Mouse (Mus musculus) ovary, postnatal 14 days (tissue): Measurements from ENCODE around the gene Chrnb1.

ENCODE experiments used
- DNase-seq: peaks from one replicate; pipeline ENCODE4 v3.0.0; 2022; ENCODE audit warnings: low spot score

The Chrnb1 gene

GRCm38 (mm10) chr11:69804652-69804940 lies 8.9 kb upstream of the Chrnb1 start:
- no peak for DNase-seq

DNA sequence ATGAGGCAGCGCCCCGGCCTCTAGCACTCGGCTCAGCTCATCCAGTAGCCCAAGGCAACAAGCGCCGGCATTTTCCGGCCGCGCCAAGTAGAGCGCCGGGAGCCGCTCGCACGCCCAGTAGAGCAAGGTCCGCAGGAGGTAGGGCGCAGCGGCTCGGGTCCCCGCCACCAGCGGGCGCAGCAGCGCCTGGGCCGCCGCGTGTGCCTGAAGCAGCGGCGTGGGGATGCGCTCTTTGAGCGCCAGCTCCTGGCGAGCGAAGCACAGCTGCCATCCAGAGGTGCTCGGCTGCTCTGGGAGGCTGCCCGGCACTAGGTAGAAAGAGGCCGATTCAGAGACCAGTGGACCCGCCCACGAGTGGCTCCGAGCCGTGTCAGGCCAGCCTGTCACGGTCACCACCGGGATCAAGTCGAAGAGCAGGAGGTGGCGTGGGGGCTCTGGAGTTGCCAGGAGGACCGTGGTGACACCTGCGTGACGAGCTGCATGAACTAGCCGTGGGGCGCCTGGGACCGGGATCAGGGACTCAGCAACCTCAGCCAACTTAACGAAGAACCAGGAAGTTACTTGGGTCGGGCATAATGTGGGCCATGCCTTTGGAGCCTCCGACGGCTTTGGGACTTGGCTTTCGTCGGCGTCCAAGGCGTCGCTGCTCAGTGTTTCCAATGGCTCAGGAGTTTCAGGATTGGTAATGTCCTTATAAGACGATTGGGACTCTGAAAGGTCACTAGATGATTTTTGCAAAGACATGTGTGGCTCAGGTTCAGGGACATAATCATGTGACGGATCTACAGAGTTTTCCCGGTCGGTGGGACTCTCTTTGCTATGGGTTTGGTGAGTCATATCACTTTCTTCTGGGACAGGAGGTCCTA lies 8.3 kb upstream of the Chrnb1 start:
- peak; percentile 64 for DNase-seq

- no peak for DNase-seq
These were observed 7.6 kb upstream of the Chrnb1 start for GRCm38 (mm10) chr11:69803328-69803727.

- peak; percentile 79 for DNase-seq
These were observed 6.9 kb upstream of the Chrnb1 start for GRCm38 (mm10) chr11:69802648-69803105.

DNA sequence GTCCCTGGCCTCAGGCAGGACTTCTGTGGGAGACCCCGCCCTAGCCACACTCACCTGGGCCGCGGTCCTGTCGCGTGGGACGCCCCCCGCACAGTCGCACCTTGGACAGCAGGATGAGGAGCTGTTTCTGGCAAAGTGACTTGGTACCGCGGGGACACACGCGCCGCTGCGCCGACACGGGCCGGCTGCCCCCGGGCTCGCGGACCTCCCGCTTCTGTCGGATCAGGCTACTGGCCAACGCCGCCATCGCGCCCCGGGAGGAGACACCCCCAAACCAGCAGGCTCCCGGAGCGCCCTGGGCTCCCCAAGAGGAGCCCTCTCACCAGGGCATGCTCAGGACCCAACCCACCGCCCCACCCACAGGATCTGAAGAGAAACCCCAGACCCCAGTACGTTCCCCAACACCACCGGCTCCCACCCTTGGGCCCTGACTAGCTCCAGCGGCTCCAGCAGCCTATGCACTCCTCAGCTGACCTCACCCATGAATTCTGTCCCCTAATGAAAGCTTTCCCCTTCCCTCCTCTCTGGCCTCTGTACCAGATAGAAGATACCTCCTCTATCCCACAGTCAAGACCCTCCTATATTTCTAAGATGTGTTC lies 5.7 kb upstream of the Chrnb1 start, which contains the start of gene Fgf11:
TSS of gene Fgf11 (minus strand) at position 479 of the 599 bp plus-strand sequence.
- no peak for DNase-seq

DNA sequence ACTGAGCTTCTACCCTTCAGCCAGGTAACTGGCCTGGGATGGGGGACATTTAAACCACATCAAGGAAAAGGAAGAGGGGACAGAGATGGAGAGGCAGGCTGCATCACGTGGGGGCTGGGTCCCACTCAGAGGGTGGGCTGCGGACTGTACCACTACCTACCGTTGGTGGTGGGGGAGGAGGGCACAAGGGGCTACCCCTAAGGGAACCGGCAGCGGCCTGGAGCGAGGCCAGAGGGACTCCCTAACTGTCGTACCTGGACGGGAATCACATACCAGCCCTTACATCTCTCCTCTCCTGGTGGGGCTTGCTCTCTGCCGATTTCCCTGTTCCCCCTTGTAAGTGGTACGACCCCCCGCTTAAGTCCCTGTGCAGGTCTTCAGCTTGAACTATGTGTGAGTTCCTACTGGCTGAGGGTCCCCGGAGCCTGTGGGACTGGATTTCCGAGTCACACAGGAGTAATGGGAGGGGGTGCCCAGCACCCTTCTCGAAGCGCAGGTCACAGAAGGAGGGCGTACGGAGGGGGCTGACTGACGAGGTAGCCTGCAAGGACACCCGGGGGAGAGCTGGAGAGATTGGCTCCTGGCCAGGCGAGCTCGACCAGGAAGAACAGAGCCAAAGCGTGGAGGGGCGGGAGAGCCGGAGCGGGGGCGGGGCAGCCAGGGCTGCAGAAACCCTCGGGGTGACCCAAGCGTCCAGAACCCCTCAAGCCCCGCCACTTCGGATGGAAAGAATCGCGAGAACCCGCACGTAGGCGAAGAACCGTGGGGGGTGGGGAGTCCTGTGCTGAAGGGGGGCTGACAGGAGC lies 4.9 kb upstream of the Chrnb1 start:
- peak; percentile 77 for DNase-seq

- DNase-seq = no peak
These were observed 4.3 kb upstream of the Chrnb1 start for GRCm38 (mm10) chr11:69800138-69800391.

- no peak for DNase-seq
These were observed 3.8 kb upstream of the Chrnb1 start for GRCm38 (mm10) chr11:69799394-69800137.

GRCm38 (mm10) chr11:69797924-69798323 lies 2.2 kb upstream of the Chrnb1 start:
- no peak for DNase-seq

DNA sequence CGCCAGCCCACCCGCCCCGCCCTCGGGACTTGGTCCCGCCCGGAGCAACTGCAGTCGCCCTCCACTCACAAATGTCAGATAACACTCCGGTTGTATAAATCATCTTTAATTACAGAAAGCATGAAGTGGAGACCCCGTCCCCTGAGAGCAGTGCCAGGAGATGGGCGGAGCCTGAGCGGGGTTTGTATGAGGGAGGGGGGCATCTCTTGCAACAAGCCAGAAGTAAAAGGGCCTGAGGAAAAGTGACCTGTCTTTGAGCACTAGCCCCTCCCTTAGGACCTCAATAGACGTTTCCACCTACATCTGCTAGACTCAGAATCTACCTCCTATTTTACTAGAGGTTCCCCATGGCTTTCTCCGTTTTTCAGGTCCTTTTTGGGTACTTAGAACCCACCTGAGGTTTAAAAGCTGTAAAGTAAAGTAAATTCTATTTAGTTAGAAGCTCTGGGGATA lies 266 bp upstream of the Chrnb1 start:
- no peak for DNase-seq

DNA sequence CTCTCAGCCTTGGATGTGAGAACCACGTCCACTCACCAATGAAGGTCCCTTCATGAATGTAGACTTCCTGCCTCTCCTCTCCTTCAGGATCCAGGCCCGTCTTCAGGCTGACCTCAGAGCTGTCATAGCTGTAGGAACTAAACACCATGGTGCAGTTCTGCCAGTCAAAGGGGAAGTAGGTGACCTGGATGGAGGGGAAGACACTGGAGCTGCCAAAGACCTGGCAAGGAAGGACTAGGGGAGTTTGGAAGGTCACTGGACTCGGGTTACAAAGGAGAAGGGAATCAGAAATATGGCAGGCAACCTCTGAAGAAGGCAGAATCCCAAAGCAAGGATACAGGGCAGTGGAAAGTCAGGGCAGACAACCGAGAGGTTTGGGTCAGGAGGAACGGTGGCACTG lies 2.3 kb downstream of the Chrnb1 start:
- no peak for DNase-seq

DNA sequence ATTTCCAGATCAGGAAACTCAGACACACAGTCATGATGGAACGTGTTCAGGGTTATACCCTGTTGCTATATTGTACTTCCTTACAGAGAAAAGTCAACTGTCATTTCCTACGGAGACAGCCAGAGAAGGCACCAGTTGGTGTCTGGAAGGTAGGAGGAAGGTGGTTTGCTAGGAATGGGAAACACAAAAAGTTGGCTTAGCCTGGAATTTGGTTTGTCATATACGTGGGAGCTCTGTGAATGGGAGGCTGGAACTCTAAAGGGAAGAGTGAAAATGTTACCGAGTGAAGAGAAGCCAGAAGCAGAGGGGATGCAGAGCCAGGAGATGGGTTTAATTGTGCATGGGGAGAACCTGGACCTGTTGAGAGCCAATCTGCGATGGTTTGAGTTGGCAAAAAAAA lies 4.3 kb downstream of the Chrnb1 start:
- DNase-seq = no peak

DNA sequence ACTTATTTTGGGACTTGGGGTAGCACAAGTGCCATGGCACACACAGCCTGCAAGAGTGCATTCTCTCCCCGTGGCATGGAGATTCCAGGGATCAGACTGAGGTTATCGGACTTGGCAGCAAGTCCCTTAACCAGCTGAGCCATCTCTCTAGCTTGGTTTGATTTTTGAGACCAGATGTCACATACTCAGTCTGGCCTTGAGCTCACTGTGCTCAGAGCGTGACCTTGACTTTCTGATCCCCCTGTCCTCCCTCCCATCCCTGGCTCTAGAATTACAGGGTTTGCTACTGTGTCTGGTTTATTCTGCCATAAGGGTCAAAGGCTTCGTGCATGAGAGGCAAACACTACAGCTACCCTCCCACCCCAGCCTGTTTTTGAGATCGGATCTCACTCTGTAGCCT lies 6.3 kb downstream of the Chrnb1 start:
- no peak for DNase-seq

- DNase-seq = no peak
These were observed 8.4 kb downstream of the Chrnb1 start for GRCm38 (mm10) chr11:69787306-69787705.

GRCm38 (mm10) chr11:69784793-69785272 lies 10.9 kb downstream of the Chrnb1 start:
- DNase-seq = no peak

- DNase-seq = no peak
These were observed 13.9 kb downstream of the Chrnb1 start for GRCm38 (mm10) chr11:69781828-69782227.

- DNase-seq = no peak
These were observed 16.8 kb downstream of the Chrnb1 start for GRCm38 (mm10) chr11:69778985-69779384.

DNA sequence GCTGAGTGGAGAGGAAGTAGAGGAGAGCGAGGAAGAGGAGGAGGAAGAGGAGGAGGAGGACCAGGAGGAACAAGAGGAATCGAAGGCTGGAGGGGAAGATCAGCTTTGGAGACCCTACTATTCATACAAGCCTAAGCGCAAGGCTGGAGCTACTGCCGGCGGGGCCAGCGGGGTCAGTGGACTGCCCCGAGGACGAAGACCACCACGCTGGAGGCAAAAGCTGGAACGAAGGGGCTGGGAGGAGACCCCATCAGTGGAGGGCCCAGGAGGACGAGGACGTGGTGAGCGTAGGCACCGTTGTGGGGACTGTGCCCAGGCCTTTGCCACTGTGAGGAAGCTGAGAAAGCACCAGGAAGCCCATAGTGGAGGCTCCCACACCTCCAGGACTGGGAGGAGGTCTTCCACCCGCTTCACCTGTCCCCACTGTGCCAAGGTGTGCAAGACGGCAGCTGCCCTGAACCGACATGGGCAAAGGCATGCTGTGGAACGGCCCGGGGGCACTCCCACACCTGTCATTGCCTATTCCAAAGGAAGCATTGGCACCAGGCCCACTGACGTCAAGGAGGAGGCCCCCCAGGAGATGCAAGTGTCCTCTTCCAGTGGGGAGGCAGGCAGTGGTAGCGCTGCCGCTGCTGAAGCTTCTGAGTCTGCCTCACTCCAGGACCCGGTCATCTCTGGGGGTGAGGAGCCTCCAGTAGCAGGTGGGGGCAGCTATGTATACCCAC lies 17.3 kb downstream of the Chrnb1 start:
- DNase-seq = no peak

- no peak for DNase-seq
These were observed 18.1 kb downstream of the Chrnb1 start for GRCm38 (mm10) chr11:69777504-69778257.

- no peak for DNase-seq
These were observed 19.3 kb downstream of the Chrnb1 start for GRCm38 (mm10) chr11:69776488-69776887.

GRCm38 (mm10) chr11:69775716-69776115 lies 20.0 kb downstream of the Chrnb1 start:
- no peak for DNase-seq
